Mouse (Mus musculus) liver, postnatal 0 days (tissue): ENCODE measurements around the gene C530008M17Rik.
A peak's percentile ranks its signal among the peaks of the same experiment; 100 is the strongest.

Experiments used
- CTCF ChIP-seq: sonication (generic); IDR thresholded peaks from 2 replicates; pipeline ENCODE4 v1.5.1; 2016; ENCODE audit warnings: antibody characterized with exemption, low read depth
- EP300 ChIP-seq: IDR thresholded peaks from 2 replicates; pipeline ENCODE4 v1.6.1; 2016; ENCODE audit warnings: antibody characterized with exemption, low read depth, mild to moderate bottlenecking

GRCm38 (mm10) chr5:76658084-76658934, 2.0 kb downstream of the C530008M17Rik start:
- no peak for TF ChIP-seq CTCF
- peak; percentile 96 for TF ChIP-seq EP300
